Mouse (Mus musculus): Measurements from ENCODE around the gene Iqcf1. TPM values are rescaled to one million over a fixed set of nuclear protein-coding genes. Genes with fewer than 3 reads are reported as not detected.
"Not testable (repeated sequence)": the region's sequence is repeated elsewhere in the genome, so short reads cannot be mapped to it uniquely, and the experiment has no call there.

The Iqcf1 gene
- polyA plus RNA-seq, 1 experiment from 2014 or later: not detected

GRCm38 (mm10) chr9:106476002-106476923, 23.5 kb upstream of the Iqcf1 start:
- ATAC-seq (ENCODE audit: borderline replicate concordance, extremely low read depth, low FRiP score, low TSS enrichment): peak; percentile 30
- Histone ChIP-seq H3K4me2 (peak overlapping the region; percentile 48), H3K27me3 (no peaks in the 10 kb centered on the region), H3K4me1 (peaks cover 59% of the 10 kb centered on the region), H3K36me3 (0 out of 2 replicates have a peak, but pooled peaks cover 7% of the 10 kb centered on the region), H3K27ac (peak overlapping the region; percentile 76), H3K9me3 (no peaks in the 10 kb centered on the region), H3K4me3 (peak overlapping the region; percentile 74), H3K9ac (peak overlapping the region; percentile 23)
- WGBS: 24% methylated on average over 16 of the region's 16 CpGs

- H3K9ac ChIP-seq: peak within 1 kb of the TSS; percentile 57
- H3K9me3 ChIP-seq: no peaks in the 10 kb centered on the region
- H3K36me3 ChIP-seq: peaks cover 9% of the 10 kb centered on the region; the same call in 1 of the 2 replicates
- peak within 1 kb of the TSS; percentile 93 for H3K4me2 ChIP-seq
- peak within 1 kb of the TSS; percentile 76 for H3K27ac ChIP-seq
- peaks cover 53% of the 10 kb centered on the region for H3K4me1 ChIP-seq
- H3K4me3 ChIP-seq: peak within 1 kb of the TSS; percentile 74
- peak; percentile 97 for ATAC-seq (ENCODE audit: borderline replicate concordance, extremely low read depth, low FRiP score, low TSS enrichment)
- H3K27me3 ChIP-seq: no peaks in the 10 kb centered on the region
- under 1% methylated on average over 41 of the region's 41 CpGs for WGBS
These were observed 22.8 kb upstream of the Iqcf1 start, which contains the start of gene Parp3 for GRCm38 (mm10) chr9:106476924-106477484. TSS of gene Parp3 (minus strand) at chr9:106476949.

GRCm38 (mm10) chr9:106477649-106478048, 22.1 kb upstream of the Iqcf1 start:
- Histone ChIP-seq H3K4me1 (peaks cover 47% of the 10 kb centered on the region), H3K27ac (no peak overlapping the region), H3K27me3 (no peaks in the 10 kb centered on the region), H3K4me3 (peak overlapping the region; percentile 74), H3K9me3 (no peaks in the 10 kb centered on the region), H3K36me3 (peaks cover 9% of the 10 kb centered on the region; the same call in 1 of the 2 replicates), H3K4me2 (peak overlapping the region; percentile 93), H3K9ac (peak overlapping the region; percentile 57)
- no peak for ATAC-seq (ENCODE audit: borderline replicate concordance, extremely low read depth, low FRiP score, low TSS enrichment)
- WGBS: under 1% methylated on average over 16 of the region's 16 CpGs

- peaks cover 14% of the 10 kb centered on the region for H3K36me3 ChIP-seq
- no peak for ATAC-seq (ENCODE audit: borderline replicate concordance, extremely low read depth, low FRiP score, low TSS enrichment)
- peak overlapping the region; percentile 93 for H3K4me2 ChIP-seq
- H3K4me1 ChIP-seq: peaks cover 43% of the 10 kb centered on the region
- H3K4me3 ChIP-seq: peak overlapping the region; percentile 74
- peak overlapping the region; percentile 57 for H3K9ac ChIP-seq
- WGBS: 75% methylated on average over 9 of the region's 9 CpGs
- no peaks in the 10 kb centered on the region for H3K27me3 ChIP-seq
- no peak overlapping the region for H3K27ac ChIP-seq
- H3K9me3 ChIP-seq: no peaks in the 10 kb centered on the region
These were observed 21.7 kb upstream of the Iqcf1 start for GRCm38 (mm10) chr9:106478101-106478500.

GRCm38 (mm10) chr9:106480541-106480940, 19.2 kb upstream of the Iqcf1 start:
- H3K36me3 ChIP-seq: peaks cover 31% of the 10 kb centered on the region

GRCm38 (mm10) chr9:106481075-106481474, 18.7 kb upstream of the Iqcf1 start:
- peaks cover 19% of the 10 kb centered on the region for H3K4me1 ChIP-seq
- no peak overlapping the region for H3K27ac ChIP-seq
- H3K9me3 ChIP-seq: no peaks in the 10 kb centered on the region
- peaks cover 31% of the 10 kb centered on the region for H3K36me3 ChIP-seq
- no peak overlapping the region for H3K4me3 ChIP-seq
- no peaks in the 10 kb centered on the region for H3K27me3 ChIP-seq
- no peak overlapping the region for H3K9ac ChIP-seq
- ATAC-seq (ENCODE audit: borderline replicate concordance, extremely low read depth, low FRiP score, low TSS enrichment): no peak
- WGBS: 93% methylated on average over 14 of the region's 15 CpGs
- H3K4me2 ChIP-seq: no peak overlapping the region

More at GRCm38 (mm10) chr9:106480541-106480940, 19.2 kb upstream of the Iqcf1 start:
- Histone ChIP-seq H3K4me2 (no peak overlapping the region), H3K4me1 (peaks cover 25% of the 10 kb centered on the region), H3K27ac (no peak overlapping the region), H3K27me3 (no peaks in the 10 kb centered on the region), H3K9ac (no peak overlapping the region), H3K9me3 (no peaks in the 10 kb centered on the region), H3K4me3 (no peak overlapping the region)
- no peak for ATAC-seq (ENCODE audit: borderline replicate concordance, extremely low read depth, low FRiP score, low TSS enrichment)
- WGBS: 92% methylated on average over 7 of the region's 7 CpGs

GRCm38 (mm10) chr9:106481676-106482075, 18.1 kb upstream of the Iqcf1 start:
- no peak for ATAC-seq (ENCODE audit: borderline replicate concordance, extremely low read depth, low FRiP score, low TSS enrichment)
- H3K9me3 ChIP-seq: no peaks in the 10 kb centered on the region
- H3K27me3 ChIP-seq: no peaks in the 10 kb centered on the region
- no peak overlapping the region for H3K4me2 ChIP-seq
- no peak overlapping the region for H3K4me3 ChIP-seq
- H3K4me1 ChIP-seq: peaks cover 13% of the 10 kb centered on the region
- no peak overlapping the region for H3K27ac ChIP-seq
- WGBS: 90% methylated on average over 13 of the region's 13 CpGs
- peaks cover 35% of the 10 kb centered on the region for H3K36me3 ChIP-seq
- H3K9ac ChIP-seq: no peak overlapping the region

GRCm38 (mm10) chr9:106482578-106483115, 17.1 kb upstream of the Iqcf1 start:
- H3K27ac ChIP-seq: no peak overlapping the region
- H3K9me3 ChIP-seq: no peaks in the 10 kb centered on the region
- peaks cover 12% of the 10 kb centered on the region for H3K4me1 ChIP-seq
- no peak overlapping the region for H3K9ac ChIP-seq
- peaks cover 35% of the 10 kb centered on the region for H3K36me3 ChIP-seq
- no peak for ATAC-seq (ENCODE audit: borderline replicate concordance, extremely low read depth, low FRiP score, low TSS enrichment)
- 84% methylated on average over 17 of the region's 17 CpGs for WGBS
- no peak overlapping the region for H3K4me2 ChIP-seq
- no peak overlapping the region for H3K4me3 ChIP-seq
- H3K27me3 ChIP-seq: no peaks in the 10 kb centered on the region

GRCm38 (mm10) chr9:106483136-106483535, 16.6 kb upstream of the Iqcf1 start:
- Histone ChIP-seq H3K27ac (no peak overlapping the region), H3K4me3 (no peak overlapping the region), H3K27me3 (no peaks in the 10 kb centered on the region), H3K36me3 (peaks cover 35% of the 10 kb centered on the region), H3K4me1 (peaks cover 7% of the 10 kb centered on the region), H3K9me3 (no peaks in the 10 kb centered on the region), H3K9ac (no peak overlapping the region), H3K4me2 (no peak overlapping the region)
- ATAC-seq (ENCODE audit: borderline replicate concordance, extremely low read depth, low FRiP score, low TSS enrichment): no peak
- 92% methylated on average over 10 of the region's 10 CpGs for WGBS

GRCm38 (mm10) chr9:106483606-106484005, 16.2 kb upstream of the Iqcf1 start:
- Histone ChIP-seq H3K9me3 (no peaks in the 10 kb centered on the region), H3K27me3 (no peaks in the 10 kb centered on the region), H3K4me3 (no peak overlapping the region), H3K27ac (no peak overlapping the region), H3K9ac (no peak overlapping the region), H3K4me2 (no peak overlapping the region), H3K36me3 (peaks cover 35% of the 10 kb centered on the region), H3K4me1 (peaks cover 2% of the 10 kb centered on the region)
- ATAC-seq (ENCODE audit: borderline replicate concordance, extremely low read depth, low FRiP score, low TSS enrichment): no peak
- 84% methylated on average over 17 of the region's 17 CpGs for WGBS

GRCm38 (mm10) chr9:106485076-106485475, 14.7 kb upstream of the Iqcf1 start:
- H3K27me3 ChIP-seq: no peaks in the 10 kb centered on the region
- ATAC-seq (ENCODE audit: borderline replicate concordance, extremely low read depth, low FRiP score, low TSS enrichment): no peak; the same call in 1 of the 2 replicates
- no peak overlapping the region for H3K9ac ChIP-seq
- H3K4me1 ChIP-seq: no peaks in the 10 kb centered on the region
- no peak overlapping the region for H3K4me3 ChIP-seq
- peaks cover 35% of the 10 kb centered on the region for H3K36me3 ChIP-seq
- no peak overlapping the region for H3K4me2 ChIP-seq
- WGBS: 89% methylated on average over 10 of the region's 10 CpGs
- no peaks in the 10 kb centered on the region for H3K9me3 ChIP-seq
- H3K27ac ChIP-seq: no peak overlapping the region

GRCm38 (mm10) chr9:106487602-106488001, 12.2 kb upstream of the Iqcf1 start:
- not testable (repeated sequence) for H3K9me3 ChIP-seq; H3K4me3 ChIP-seq; H3K27me3 ChIP-seq; H3K9ac ChIP-seq; ATAC-seq (ENCODE audit: borderline replicate concordance, extremely low read depth, low FRiP score, low TSS enrichment); H3K4me2 ChIP-seq; H3K4me1 ChIP-seq; H3K27ac ChIP-seq
- 81% methylated on average over 6 of the region's 6 CpGs for WGBS
- peaks cover 26% of the 10 kb centered on the region for H3K36me3 ChIP-seq

All from lung, embryonic 15.5 days (tissue).